Mouse (Mus musculus) liver, embryonic 16.5 days (tissue): Measurements from ENCODE around the gene Calml4. TPM values are rescaled to one million over a fixed set of nuclear protein-coding genes. Genes with fewer than 3 reads are reported as not detected.

Experiments used
- ATAC-seq: fragments of 200-750 bp; cut with Nextera tagmentation; 2 replicates; pipeline ENCODE4 v1.8.0; 2017; ENCODE audit warnings: low read depth, mild to moderate bottlenecking, moderate number of reproducible peaks, moderate library complexity
- H3K27ac ChIP-seq: fragments of 300-500 bp; sonication (generic); 2 replicates; pipeline ENCODE4 v1.5.1; 2014; ENCODE audit warnings: mild to moderate bottlenecking, low read length
- H3K27me3 ChIP-seq: fragments of 300-500 bp; sonication (generic); 2 replicates; pipeline ENCODE4 v1.6.1; 2014; ENCODE audit warnings: low read depth, low read length, mixed read lengths; ENCODE audit not compliant: control insufficient read depth, insufficient read depth
- H3K36me3 ChIP-seq: fragments of 300-500 bp; sonication (generic); 2 replicates; pipeline ENCODE4 v1.6.1; 2014; ENCODE audit warnings: mild to moderate bottlenecking; ENCODE audit not compliant: control insufficient read depth, insufficient read depth
- H3K4me1 ChIP-seq: fragments of 300-500 bp; sonication (generic); 2 replicates; pipeline ENCODE4 v1.6.1; 2014; ENCODE audit warnings: low read depth, low read length, mixed read lengths; ENCODE audit not compliant: control insufficient read depth
- H3K4me2 ChIP-seq: fragments of 300-500 bp; sonication (generic); 2 replicates; pipeline ENCODE4 v1.6.1; 2014; ENCODE audit warnings: low read depth, low read length, mixed read lengths
- H3K4me3 ChIP-seq: fragments of 300-500 bp; sonication (generic); 2 replicates; pipeline ENCODE4 v1.5.1; 2014; ENCODE audit warnings: low read depth, mild to moderate bottlenecking, low read length
- H3K9ac ChIP-seq: fragments of 300-500 bp; sonication (generic); 2 replicates; pipeline ENCODE4 v1.6.1; 2014; ENCODE audit warnings: low read depth, low read length
- H3K9me3 ChIP-seq: fragments of 300-500 bp; sonication (generic); replicated peaks from 2 replicates; pipeline ENCODE4 v1.6.1; 2016; ENCODE audit warnings: low read length; ENCODE audit not compliant: control insufficient read depth
- WGBS: fragments of 180-500 bp; shearing (Covaris S2); extraction: QIAGEN DNeasy Blood & Tissue Kit; methylation state at CpG from one replicate; pipeline ENCODE4 v1.1.7; 2014; ENCODE audit not compliant: insufficient replicate concordance; 5-methylcytosine and 5-hydroxymethylcytosine counted together
- polyA plus RNA-seq: library from polyadenylated mRNA; unstranded; fragments of >200 nt; fragmentation: Nextera tagmentation; extraction: Ambion mirVana; gene quantifications from 2 replicates; pipeline ENCODE4 v1.2.1, GENCODE M21; 2015

The Calml4 gene
- polyA plus RNA-seq, 1 experiment from 2014 or later: 4.0 TPM

GRCm38 (mm10) chr9:62905039-62905438, 47.2 kb downstream of the Calml4 start:
- H3K4me2 ChIP-seq: no peak overlapping the region
- WGBS: 88% methylated on average over 8 of the region's 8 CpGs
- no peaks in the 10 kb centered on the region for H3K27me3 ChIP-seq
- H3K27ac ChIP-seq: no peak overlapping the region
- no peaks in the 10 kb centered on the region for H3K9me3 ChIP-seq
- H3K4me1 ChIP-seq: no peaks in the 10 kb centered on the region
- H3K36me3 ChIP-seq: peaks cover 17% of the 10 kb centered on the region
- no peak for ATAC-seq
- H3K4me3 ChIP-seq: no peak overlapping the region
- no peak overlapping the region for H3K9ac ChIP-seq

GRCm38 (mm10) chr9:62913390-62914069, 55.6 kb downstream of the Calml4 start:
- Histone ChIP-seq H3K9ac (no peak overlapping the region), H3K4me1 (no peaks in the 10 kb centered on the region), H3K27ac (no peak overlapping the region), H3K4me3 (no peak overlapping the region), H3K4me2 (no peak overlapping the region), H3K27me3 (no peaks in the 10 kb centered on the region), H3K36me3 (peaks cover 32% of the 10 kb centered on the region), H3K9me3 (no peaks in the 10 kb centered on the region)
- ATAC-seq: no peak
- WGBS: 73% methylated on average over 5 of the region's 5 CpGs

GRCm38 (mm10) chr9:62917059-62917458, 59.2 kb downstream of the Calml4 start:
- H3K27ac ChIP-seq: no peak overlapping the region
- peaks cover 31% of the 10 kb centered on the region for H3K36me3 ChIP-seq
- 87% methylated on average over 1 of the region's 1 CpGs for WGBS

GRCm38 (mm10) chr9:62920877-62921276, 63.0 kb downstream of the Calml4 start:
- H3K4me3 ChIP-seq: no peak overlapping the region
- H3K4me2 ChIP-seq: no peak overlapping the region
- H3K36me3 ChIP-seq: peaks cover 21% of the 10 kb centered on the region
- H3K4me1 ChIP-seq: no peaks in the 10 kb centered on the region; the same call in 1 of the 2 replicates
- no peaks in the 10 kb centered on the region for H3K9me3 ChIP-seq
- H3K9ac ChIP-seq: no peak overlapping the region
- no peaks in the 10 kb centered on the region for H3K27me3 ChIP-seq
- H3K27ac ChIP-seq: no peak overlapping the region
- WGBS: 59% methylated on average over 2 of the region's 2 CpGs
- ATAC-seq: no peak

More at GRCm38 (mm10) chr9:62917059-62917458, 59.2 kb downstream of the Calml4 start:
- Histone ChIP-seq H3K9me3 (no peaks in the 10 kb centered on the region), H3K27me3 (no peaks in the 10 kb centered on the region), H3K4me1 (no peaks in the 10 kb centered on the region; the same call in 1 of the 2 replicates), H3K4me3 (no peak overlapping the region), H3K4me2 (no peak overlapping the region), H3K9ac (no peak overlapping the region)
- ATAC-seq: no peak

- no peaks in the 10 kb centered on the region for H3K9me3 ChIP-seq
- H3K27ac ChIP-seq: no peak overlapping the region
- no peaks in the 10 kb centered on the region; the same call in 1 of the 2 replicates for H3K4me1 ChIP-seq
- WGBS: 77% methylated on average over 2 of the region's 2 CpGs
- no peak overlapping the region for H3K4me2 ChIP-seq
- H3K4me3 ChIP-seq: no peak overlapping the region
- no peak overlapping the region for H3K9ac ChIP-seq
- H3K27me3 ChIP-seq: no peaks in the 10 kb centered on the region
- ATAC-seq: no peak
- peaks cover 5% of the 10 kb centered on the region for H3K36me3 ChIP-seq
Measured at GRCm38 (mm10) chr9:62924886-62925610, 67.2 kb downstream of the Calml4 start.

Other genes with a start within 250 kb of the Calml4 start
- gene Itga11, start 180.3 kb upstream of the Calml4 start, polyA plus RNA-seq: 0.12 TPM in 2 replicates
- gene Fem1b, start 46.1 kb upstream of the Calml4 start, polyA plus RNA-seq: 8.0 and 8.4 TPM in 2 replicates
- 11.7 and 13.2 TPM in 2 replicates for gene Cln6, start 19.3 kb upstream of the Calml4 start, polyA plus RNA-seq
- 27.0 and 28.5 TPM in 2 replicates for gene Pias1, start 129.8 kb downstream of the Calml4 start, polyA plus RNA-seq